Mouse (Mus musculus) brain, embryonic 18.5 days (tissue): Measurements from ENCODE around the gene Zfp266.
"Not testable (repeated sequence)": the region's sequence is repeated elsewhere in the genome, so short reads cannot be mapped to it uniquely, and the experiment has no call there.

Experiments
- DNase-seq: peaks from one replicate; pipeline ENCODE4 v3.0.0-alpha.2; 2012; ENCODE audit warnings: low read depth, low spot score

The Zfp266 gene

DNA sequence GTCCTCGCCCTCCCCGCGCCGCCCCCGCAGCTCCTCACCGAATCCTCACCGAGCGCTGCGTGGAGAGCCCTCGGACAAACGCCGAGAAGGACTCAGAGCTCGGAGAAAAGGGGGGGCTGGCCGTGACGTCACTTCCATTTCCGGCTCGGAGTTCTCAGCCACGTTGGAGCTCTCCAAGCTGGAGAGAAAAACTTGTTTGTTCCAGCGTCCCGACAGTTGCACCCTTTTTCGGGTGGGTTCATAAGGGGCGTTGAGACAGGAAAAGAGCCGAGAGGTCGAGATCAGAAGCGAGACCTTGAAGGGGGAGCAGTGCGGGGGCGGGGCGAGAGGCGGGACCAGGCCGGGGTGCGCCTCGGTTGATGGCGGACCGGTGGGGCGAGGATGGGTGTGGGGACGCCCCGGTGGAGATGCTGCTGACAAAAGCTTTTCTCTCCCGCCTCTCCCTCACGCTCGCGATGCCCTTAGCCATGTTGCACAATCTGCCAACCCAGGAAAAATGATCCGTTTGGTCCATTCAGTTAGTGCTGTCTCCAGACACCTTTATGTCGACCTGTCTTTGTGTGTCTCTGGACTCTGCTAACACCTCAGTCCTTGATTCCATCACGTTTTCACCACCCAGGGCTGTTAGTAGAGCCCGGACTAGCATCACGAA is at the start of gene Zfp266:
Gene Zfp266, minus strand, starts transcription at position 112 of the 652 bp plus-strand sequence.
- DNase-seq, result peak; percentile 80

DNA sequence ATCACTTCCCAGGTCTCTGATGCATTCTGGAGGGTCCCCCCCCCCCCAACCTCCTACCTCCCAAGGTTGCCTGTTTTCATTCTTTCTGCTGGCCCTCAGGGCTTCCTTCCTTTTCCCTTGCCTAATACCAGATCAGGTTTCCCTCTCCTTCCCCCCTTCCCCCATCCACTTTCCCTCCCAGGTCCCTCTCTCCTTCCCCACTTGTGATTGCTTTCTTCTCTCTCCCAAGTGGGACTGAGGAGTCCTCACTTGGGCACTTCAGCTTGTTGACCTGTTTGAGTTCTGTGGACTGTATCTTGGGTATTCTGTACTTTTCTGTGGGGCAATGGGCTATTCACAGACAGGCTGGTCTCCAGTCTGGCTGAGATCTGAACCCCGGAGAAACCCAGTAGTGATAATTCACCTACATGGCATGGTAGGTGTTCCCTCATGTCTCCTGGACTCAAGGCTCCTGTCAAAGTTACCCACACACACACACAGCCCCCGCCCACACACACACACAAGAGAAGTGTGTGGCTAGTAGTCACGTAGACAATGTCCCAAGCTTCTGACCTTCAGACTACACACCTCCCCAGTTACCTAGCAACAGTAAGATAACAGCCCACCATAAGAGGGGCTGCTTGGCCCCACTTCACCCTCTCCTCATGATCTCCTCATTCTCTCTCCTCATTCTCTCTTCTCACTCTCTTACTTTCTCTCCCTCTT is 44.3 kb upstream of the Zfp266 start:
- DNase-seq, result not testable (repeated sequence)

DNA sequence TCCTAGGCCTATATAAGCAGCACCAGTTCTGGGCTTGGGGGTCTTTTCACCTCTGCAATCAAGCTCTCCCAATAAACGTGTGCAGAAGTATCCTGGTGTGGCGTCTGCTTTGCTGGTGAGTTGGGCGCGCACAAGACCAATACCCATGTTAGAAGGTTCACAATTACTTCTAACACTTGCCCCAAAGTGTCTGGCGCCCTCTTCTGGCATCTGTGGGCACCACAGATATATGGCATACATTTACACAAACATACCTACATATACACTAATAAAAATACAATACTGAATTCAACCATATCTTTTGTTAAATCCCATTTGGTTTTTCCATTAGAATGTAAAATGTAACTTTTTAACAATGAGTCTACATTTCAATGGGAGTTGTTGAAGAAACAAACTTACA is 41.0 kb upstream of the Zfp266 start:
- DNase-seq, result no peak

DNA sequence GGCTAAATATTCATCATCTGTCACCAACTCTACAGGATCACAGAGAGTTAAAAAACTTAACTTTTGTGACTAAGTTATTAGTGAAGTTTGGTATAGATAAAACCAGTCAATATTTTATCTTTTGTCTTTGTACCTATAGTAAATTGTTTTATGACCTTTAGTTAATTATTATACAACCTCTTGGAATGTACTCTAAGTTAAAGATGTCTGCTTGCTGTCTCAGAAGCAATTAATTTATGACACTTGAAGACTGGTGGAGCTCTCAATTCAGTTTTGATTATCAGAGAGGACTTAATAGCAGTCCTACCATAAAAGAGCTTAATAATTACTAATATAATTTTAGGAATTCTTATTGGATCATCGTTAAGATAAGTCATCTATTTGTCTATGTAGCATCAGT is 31.5 kb upstream of the Zfp266 start:
- DNase-seq, result no peak

DNA sequence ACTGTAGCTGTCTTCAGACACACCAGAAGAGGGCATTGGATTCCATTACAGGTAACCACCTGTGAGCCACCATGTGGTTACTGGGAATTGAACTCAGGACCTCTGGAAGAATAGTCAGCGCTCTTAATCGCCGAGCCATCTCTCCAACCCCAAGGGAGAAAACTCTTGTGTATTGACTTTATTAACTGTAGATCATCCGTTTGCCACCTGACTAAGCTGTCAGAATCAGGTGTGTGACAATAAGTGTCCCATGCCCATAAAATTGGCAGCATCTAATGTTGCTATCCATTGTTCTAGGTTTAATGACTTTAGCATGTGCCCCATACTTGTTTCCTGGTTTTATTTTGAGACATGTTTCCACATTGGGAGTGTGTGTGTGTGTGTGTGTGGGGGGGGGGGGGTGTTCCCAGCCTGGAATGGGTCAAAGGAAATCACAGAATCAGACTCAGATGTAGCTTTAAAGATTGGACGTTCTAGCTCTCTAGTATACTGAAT is 30.6 kb upstream of the Zfp266 start:
- no peak for DNase-seq

DNA sequence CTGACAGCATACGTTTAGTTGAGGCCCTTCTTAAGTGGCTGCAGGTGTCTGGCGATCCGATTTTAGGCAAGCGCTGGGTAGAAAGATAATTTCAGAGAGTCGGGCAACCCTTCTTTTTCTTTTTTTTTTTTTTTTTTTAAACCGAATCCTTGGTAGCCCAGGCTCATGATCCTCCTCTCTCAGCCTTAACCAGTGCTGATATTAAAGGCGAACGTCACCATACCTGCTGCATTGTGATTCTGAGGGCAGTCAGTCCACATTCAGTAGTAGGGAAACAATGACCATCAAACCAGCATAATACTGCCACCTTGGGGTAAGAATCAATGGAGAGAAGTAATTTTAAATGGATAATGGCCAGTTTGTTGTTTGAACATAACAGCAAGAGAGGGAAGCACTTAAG is 23.9 kb upstream of the Zfp266 start:
- no peak for DNase-seq

DNA sequence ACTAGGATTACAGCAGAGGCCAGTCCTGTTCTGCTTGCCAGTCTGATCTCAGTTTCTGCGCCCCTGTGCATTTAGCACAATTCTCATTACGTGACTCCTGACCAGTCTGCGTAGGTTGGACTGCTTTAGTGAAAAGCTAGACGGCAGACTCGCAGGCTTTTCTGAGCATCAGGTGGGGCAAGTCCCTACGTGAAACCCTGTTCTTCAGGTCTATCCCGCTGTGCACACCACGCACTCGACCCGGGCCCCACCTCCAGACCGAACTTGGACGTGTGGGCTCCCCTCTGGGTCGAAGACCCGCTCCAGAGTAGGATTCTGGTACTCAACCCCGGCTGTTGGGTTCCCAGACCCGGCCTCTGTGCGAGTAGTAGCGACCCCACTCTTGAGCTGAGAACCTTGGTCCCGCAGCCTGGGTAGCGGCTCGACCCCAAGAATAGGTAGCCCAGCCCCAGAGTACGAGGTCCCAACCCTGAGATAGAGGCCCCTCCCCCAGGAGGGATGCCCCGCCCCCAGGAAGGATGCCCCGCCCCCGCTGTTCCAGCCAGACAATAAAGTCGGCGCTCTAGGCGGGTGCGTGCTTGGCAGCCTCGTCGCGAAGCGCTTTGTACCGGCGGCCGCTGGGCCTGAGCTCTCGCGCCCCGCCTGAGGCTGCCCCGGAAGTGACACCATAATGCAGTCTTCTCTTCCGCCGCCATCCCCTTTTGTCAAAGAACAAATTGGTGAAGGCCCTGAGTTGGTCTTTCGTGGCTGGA is 23.0 kb upstream of the Zfp266 start:
- DNase-seq, result peak; percentile 64

DNA sequence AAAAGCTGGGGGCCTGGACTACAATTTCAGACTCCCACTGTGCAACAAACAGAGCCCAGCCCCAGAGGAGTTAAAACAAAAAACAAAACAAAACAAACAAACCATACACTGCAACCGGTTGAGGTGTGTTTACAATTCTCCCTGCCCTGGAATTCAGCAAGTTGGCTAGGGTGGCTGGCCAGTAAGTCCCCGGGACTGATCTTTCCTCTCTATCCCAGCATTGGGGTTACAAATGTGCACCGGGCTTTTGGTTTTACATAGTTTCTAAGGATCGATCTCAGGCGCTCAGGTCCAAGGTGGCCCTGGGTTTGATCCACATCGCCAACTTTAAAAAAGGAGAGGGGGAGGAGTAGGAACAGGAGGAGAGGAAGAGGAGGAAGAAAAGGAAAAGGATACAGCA is 22.3 kb upstream of the Zfp266 start:
- DNase-seq, result no peak

DNA sequence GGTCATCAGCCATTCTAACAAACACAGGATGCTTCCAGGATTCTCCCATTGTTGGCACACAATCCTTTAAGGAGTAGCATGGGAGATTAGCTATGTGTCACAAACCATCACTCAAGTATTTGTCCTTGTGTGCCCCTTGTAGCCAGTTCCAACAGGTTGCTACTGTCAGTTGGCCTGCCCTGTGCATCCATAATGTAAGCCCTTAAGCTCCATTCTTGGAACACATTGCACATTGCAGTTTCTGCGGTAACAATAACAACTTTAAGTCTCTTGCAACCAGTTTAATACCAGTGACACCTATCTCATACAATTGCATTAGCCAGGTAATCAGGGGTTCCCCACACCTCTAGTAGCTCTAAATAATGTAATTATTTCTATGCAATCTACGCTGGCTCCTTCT is 15.4 kb upstream of the Zfp266 start:
- DNase-seq, result no peak

DNA sequence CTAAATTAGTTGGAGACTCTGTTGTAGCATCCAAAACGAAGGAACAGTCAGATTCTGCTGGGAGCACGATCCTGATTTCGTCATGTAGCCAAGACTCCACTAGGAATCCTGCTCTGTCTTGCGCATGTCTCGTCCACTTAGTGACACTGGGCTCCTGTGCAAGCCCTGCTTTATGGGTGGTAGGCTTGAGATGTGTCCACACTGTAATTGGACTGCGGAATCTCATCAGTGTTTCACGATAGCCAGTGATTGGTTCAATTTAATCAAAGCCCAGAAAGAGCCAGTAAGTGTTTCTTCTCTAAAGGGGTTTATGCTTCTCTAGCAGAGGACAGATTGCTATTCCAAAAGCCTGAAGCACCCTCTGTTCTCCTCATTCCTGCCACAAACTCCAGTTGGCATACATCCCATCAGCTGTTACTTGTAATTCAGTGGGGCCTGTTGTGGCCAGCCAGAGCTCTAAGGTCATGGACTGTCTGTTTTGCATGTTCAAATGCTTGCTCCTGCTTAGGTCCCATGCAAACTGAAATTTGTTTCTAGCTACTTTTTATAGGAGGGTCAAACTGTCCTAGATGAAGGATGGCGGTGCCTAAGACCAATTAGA is 13.2 kb upstream of the Zfp266 start:
- DNase-seq, result no peak

DNA sequence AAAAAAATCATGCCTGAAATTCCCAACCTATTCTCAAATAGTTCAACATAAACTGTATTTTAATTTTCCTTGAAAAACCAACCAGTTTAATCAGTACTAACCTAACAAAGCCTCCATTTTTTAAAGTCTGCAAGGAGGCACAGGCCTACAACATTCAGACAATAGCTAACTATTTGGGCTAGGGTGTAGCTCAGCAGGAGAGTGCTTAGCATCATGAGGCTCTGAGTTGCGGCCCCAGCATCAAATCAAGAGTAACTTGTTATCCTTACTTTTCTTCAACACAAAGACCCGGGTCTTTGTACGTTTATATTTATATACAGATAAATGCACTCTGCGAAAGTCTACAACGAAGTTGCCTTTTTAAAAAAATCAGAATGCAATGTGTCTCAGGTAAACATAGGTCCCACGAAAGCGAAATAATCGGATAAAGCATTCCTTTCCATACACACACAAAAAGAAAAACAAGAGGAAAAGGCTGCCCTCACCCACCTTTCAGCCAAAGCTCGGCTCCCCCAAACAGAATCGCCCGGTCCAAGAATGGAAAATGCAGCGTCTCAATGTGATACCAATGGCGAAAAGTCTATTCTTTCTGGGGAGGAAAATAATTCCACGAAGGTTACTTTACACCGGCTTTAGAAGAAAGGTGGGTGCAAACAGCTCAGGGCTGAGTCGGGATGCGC is 546 bp downstream of the Zfp266 start:
- DNase-seq, result no peak

DNA sequence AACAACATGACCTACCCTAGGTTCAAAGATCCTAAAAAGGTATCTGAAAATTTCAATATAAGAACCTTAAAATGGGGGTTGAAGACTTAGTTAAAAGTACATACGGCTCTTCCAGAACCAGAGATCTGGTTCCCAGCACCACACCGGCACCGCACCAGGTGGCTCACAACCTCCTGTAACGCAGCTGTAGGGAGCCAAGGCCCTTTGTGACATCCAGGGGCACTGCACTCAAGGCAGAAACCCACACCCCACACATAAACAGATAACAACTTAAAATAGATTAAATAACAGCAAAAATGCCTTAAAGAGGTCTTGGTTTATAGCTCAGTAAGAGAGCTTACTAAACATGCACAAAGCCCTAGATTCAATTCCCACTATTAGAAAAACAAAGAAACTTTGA is 1.3 kb downstream of the Zfp266 start:
- no peak for DNase-seq

DNA sequence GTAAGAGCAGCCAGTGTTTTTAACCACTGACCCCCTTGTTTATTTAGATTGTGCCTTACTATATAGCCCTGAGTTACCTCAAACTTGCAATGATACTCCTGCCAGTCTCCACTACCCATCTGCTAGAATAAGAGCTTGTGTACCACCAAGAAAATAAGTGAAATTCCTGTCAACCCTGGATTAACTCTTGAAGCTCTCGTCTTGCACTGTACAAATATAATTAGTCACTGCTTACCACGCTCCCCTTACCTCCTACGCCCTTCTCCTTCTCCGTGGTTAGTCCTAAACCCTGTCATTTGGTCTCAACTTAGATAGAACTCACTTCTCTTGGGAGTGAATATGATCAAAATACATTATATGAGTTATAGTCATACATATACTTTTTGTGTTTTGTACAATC is 2.5 kb downstream of the Zfp266 start:
- DNase-seq, result no peak

DNA sequence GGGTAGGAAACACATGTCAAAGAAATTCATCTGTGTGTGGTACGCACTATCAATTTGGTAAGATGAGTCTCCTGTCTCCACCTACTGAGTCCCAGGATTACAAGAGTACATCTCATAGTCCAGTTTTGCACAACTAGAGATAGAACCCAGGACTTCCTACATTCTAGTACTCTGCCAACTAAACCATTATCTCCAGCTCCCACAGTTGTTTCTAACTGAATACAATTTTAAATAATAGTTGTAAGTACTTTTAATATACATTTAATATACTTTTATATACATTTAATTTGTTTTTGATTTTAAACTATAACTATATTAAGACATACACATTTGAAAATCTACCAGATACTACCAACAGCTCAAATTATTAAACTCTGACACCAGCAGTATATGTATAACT is 3.5 kb downstream of the Zfp266 start:
- DNase-seq, result no peak

DNA sequence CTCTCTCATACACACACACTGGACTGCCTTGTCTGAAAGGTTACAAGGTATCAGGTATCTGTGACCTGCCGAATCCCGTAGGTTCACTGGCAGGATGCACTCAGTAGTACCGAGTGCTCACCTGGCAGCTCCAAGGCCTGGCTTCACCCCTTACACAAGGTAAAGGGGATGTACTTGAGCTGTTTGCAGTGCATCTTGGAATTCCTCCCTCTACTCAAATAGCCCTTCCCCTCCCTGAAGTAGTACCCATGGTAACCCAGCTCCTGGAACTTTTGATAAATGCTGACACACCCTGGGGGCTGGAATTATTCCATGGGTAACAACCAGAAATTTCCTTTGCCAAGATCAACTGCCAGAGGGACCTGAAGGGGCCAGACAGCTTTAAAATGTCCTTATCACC is 7.2 kb downstream of the Zfp266 start:
- DNase-seq, result no peak

DNA sequence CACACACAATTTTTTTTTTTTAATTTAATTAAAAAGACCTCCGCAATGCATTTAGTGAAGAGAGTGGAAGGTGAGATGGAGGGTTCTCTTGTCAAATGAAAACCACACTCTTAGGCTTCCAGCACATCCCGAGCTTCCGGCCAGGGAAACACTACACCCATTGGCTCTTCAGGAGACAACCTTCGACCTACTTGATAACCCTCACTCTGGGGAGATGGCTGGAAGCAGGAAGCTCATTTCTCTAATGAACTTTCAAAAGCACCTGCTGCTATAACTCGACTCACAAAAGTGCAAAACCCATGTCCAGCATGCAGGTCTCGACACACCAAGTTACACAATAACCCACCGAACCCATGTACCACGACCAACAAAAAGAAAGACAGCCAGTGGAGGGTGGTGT is 8.5 kb downstream of the Zfp266 start:
- no peak for DNase-seq

DNA sequence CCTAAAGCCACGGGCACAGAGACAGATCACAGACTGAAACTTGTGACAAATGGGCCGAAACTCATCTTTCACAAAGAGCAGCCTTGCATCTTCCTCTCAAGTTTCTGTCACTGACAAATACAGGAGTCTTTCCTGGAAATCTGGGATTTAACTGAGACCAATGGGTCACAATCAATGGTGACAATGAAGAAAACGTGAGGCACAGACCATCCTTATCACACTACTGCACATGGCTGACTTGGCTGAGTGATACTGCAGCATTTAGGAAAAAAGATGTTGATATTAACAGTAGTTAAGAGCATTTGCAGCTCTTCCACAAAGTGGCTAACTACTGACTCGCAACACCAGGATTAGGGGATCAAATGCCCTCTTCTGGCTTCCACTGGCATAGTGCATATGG is 9.6 kb downstream of the Zfp266 start:
- DNase-seq, result no peak

DNA sequence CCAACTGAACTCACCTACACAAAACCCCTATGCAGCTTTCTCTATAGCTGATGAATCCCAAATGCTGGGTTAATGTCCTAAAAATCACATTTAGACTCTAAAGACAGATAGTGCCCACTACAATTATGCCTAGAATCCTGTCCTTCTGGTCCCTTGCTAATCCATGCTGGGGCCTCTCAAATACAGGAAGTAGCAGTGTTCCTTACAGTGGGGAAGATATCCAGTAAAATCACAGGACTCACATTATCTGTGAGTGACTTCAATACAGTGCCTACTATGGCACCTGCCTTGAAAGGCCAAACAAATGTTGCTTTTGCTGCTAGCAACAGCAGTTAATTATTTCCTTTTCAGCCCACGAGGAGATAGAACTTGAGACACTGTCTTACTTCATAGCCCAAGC is 10.9 kb downstream of the Zfp266 start:
- no peak for DNase-seq

DNA sequence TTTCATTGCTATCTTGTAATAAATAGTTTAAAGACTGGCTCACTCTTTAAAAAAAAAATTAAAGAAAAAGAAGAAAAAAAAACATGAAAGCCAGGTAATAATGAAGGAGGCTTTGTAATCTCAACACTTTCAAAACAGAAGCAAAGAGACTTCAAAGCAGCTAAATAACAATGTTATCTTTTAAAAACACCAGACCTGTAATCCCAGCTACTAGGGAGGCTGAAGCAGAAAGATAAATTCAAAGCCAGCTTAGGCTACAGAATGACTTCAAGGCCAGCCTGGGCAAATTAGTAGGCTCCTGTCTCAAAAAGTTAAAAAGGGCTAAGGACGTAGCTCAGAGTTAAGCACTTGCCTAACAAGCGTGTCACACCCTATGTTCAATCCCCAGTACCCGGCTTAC is 11.5 kb downstream of the Zfp266 start:
- DNase-seq, result no peak

DNA sequence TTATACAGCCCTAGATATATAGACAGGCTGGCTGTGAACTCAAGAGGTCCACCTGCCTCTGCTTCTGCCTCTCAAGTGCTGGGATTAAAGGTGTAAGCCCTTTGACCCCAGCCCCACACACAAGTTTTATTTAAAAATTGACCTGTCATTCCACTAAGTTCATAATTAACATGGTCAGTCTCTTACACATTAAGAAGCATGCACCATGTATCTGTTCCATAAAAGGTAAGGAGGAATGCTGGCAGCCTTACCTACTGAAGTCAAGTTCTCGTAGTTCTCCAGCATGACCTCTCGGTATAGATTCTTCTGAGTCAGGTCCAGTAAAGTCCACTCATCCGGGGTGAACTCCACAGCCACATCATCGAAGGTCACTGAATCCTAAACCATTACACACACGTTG is 16.4 kb downstream of the Zfp266 start:
- DNase-seq, result no peak

DNA sequence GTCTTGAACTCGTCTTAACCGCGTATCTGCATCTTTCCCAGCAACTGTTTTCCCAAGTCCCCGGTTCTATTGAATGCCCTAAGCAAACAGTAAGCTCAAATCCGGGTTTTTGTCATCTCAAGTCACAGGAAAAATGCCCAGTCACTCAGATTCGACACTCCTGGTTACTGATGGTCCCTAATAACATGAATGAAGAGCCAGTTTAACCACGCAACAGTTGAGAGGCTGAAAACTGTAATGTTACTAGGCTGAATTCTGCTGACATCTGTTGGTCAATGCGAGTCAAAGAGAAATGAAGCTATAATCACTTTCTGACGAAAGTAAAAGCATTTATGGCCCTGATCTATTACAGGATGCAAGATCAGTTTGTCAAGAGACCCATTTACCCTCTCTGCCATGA is 27.9 kb downstream of the Zfp266 start:
- DNase-seq, result no peak
